Mouse (Mus musculus) olfactory bulb, adult 2 months (tissue): ENCODE results near the gene Crybb1. TPM values are rescaled to one million over a fixed set of nuclear protein-coding genes. Genes with fewer than 3 reads are reported as not detected.

Source experiments
- H3K27ac ChIP-seq: fragments of 200-500 bp; 2 replicates; pipeline ENCODE4 v1.5.1; 2012; ENCODE audit warnings: low read depth, low read length; ENCODE audit not compliant: insufficient read depth
- H3K4me1 ChIP-seq: fragments of 200-500 bp; 2 replicates; pipeline ENCODE4 v1.6.1; 2012; ENCODE audit warnings: low read length; ENCODE audit not compliant: control insufficient read depth, insufficient read depth
- H3K4me3 ChIP-seq: fragments of 200-500 bp; 2 replicates; pipeline ENCODE4 v1.5.1; 2012; ENCODE audit warnings: mild to moderate bottlenecking, low read depth, low read length, moderate library complexity; ENCODE audit not compliant: insufficient read depth
- CTCF ChIP-seq: fragments of 200-500 bp; IDR thresholded peaks from 2 replicates; pipeline ENCODE4 v1.5.1; 2012; ENCODE audit warnings: low read depth, mild to moderate bottlenecking, low read length, moderate library complexity; ENCODE audit not compliant: insufficient read depth
- POLR2A ChIP-seq: fragments of 200-500 bp; IDR thresholded peaks from 2 replicates; pipeline ENCODE4 v1.6.1; 2012; ENCODE audit warnings: mild to moderate bottlenecking, low read depth, low read length, moderate library complexity; ENCODE audit not compliant: insufficient read depth
- WGBS: fragments of 180-500 bp; shearing (Covaris S2); methylation state at CpG from one replicate; pipeline ENCODE4 v1.1.7; 2018; 5-methylcytosine and 5-hydroxymethylcytosine counted together
- polyA plus RNA-seq: library from polyadenylated mRNA; stranded (reverse); fragments of >200 nt; gene quantifications from 2 replicates; pipeline ENCODE4 v1.2.4, GENCODE M21; 2012; ENCODE audit warnings: low replicate concordance; ENCODE audit not compliant: missing spikeins, insufficient read depth, insufficient read length

Gene Crybb1
- polyA plus RNA-seq, 1 experiment = not detected

DNA sequence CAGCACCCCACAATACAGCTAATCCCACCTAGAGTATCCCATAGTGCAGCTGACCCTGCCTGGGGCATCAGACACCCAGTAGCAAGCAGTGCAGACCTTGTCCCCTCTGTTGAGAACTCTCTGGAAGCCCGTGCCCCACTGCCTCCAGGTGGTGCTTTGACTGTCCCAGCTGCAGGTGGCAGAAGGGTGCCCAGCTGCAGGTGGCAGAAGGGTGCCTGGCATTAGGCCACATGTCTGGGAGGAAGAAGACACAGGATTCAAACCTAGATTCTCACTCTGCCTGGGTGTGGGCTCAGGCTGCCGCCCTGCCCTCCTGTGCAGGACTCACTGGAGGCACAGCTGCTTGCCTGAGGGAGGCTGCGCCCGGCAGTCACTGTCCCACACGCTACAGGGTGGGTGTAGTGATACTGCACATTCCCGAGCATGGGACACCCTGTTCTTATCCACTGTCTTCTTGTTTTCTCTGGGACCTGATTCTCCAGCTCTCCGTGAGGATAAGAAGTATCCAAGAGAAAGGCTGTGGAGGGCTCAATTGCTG, 30.0 kb downstream of the Crybb1 start:
- Histone ChIP-seq H3K4me1 (peaks cover 47% of the 10 kb centered on the region), H3K27ac (no peak overlapping the region), H3K4me3 (no peak overlapping the region)
- 88% methylated on average over 7 of the region's 7 CpGs for WGBS
- no peak for TF ChIP-seq POLR2A
- TF ChIP-seq CTCF = no peak

DNA sequence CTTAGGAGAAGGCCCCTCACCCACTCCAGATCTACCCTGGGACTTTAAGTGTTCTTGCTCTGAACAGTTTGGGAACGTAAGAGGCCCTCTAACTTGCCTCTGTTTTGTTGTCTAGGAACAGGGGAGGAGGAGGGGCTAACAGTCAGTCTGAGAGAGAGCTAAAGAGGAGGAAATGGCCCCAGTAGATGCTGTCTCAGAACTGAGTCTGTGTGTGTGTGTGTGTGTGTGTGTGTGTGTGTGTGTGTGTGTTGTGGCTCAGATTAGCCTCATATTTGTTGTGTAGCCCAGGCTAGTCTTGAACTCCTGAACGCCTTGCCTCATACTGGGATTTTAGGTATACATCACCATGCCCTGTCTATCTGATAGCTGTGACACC, 31.0 kb downstream of the Crybb1 start:
- Histone ChIP-seq H3K27ac (no peak overlapping the region), H3K4me1 (peaks cover 44% of the 10 kb centered on the region), H3K4me3 (no peak overlapping the region)
- TF ChIP-seq POLR2A = no peak
- no peak for TF ChIP-seq CTCF
- 76% methylated on average over 2 of the region's 2 CpGs for WGBS

DNA sequence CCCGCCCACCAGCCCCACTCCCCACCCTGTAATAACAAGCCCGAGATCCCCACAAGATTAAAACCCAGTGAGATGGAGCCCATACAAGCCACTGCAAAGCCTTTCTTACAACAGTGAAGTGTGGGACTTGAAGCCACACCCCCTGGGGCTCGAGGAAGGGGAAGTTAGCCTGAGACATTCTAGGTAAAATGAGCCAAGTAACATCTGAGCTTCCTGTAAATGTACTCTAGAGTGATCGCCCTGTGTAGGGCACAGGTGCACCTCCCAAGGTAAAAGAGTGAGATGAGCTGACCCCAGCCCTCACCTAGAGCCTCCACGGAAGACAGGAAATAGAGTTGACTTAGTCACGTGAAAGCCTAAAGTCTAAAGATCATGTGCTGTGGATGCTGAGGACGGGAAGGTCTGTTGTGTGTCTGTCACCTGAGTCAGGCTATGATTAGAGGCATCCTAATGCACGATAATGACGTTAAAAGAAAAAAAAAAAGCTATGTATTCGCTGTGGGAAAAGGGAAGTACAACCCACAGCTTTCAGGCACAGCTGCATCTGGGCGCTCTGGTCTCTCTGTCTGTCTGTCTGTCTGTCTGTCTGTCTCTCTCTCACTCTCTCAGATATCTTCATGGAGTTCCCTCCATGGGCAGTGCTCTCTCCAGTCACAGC, 31.5 kb downstream of the Crybb1 start:
- TF ChIP-seq POLR2A (no peak), CTCF (no peak)
- Histone ChIP-seq H3K27ac (no peak overlapping the region), H3K4me3 (no peak overlapping the region), H3K4me1 (peaks cover 47% of the 10 kb centered on the region)
- 71% methylated on average over 11 of the region's 11 CpGs for WGBS

DNA sequence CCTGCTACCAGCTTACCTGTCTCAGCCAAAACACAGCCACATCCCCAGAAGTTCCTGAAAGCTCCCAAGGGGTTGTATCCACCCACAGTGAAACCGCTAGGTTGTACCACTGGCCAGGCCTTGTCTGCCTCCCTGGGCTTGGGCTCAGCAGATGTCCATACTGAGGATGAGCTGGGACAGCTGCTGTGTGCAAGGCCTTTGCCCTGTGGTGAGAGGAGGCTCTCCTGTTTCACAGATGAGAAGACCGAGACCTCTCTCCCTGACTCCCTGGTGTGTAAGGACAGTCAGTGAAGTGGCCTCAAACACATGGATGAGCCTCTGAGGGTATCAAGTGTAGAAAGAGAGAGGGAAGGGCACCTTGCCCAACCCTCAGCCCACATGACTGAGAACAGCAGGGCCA, 32.0 kb downstream of the Crybb1 start:
- 92% methylated on average over 2 of the region's 2 CpGs for WGBS
- H3K4me1 ChIP-seq = peaks cover 49% of the 10 kb centered on the region
- TF ChIP-seq POLR2A (no peak), CTCF (no peak)
- no peak overlapping the region for H3K27ac ChIP-seq
- H3K4me3 ChIP-seq = no peak overlapping the region

DNA sequence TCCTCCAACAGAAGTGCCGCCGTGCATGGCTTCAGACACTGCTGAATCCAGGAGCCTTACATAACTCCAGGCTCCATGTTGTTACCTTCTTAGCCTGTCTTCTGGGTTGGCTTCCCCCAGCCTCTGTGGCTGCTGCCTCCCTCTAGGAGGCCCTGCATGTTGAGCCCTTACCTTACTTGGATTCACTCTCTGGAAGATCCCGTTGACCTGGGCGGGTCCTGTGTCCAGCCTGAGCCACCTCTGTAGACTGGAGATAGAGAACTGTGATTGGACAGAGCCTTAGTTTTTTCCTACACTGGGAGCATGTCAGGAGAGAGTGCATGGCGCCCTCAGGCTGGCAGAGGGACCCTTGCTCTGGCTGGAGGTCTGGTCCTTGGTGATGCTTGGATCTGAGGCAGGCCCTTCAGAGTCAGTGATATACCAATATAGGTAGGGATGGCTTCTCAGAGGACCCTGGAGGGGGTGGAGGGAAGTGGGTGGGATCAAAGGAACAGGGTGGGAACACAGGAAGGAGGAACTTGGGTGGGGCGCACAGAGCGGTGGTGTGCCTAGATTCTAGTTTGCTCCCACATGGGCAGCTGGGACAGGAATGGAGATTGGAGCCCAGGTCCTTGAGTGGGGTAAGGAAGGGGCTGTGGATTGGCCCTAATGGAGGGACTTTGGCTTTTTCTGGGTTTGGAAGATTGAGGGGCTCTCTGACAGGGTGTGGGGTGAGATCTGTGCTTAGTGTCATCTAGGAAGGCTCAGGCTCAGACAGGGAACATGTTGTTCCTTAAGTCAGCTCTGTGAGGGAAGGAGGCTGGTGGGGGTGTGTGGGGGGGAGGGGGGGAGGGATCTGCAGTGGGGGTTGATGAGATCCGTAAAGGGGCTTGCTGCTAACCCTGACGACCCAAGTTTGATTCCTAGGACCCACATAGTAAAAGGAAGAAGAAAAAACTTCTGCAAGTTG, 32.9 kb downstream of the Crybb1 start:
- WGBS = 87% methylated on average over 9 of the region's 9 CpGs
- Histone ChIP-seq H3K4me3 (no peak overlapping the region), H3K27ac (no peak overlapping the region), H3K4me1 (peaks cover 55% of the 10 kb centered on the region)
- TF ChIP-seq POLR2A (no peak), CTCF (no peak)

DNA sequence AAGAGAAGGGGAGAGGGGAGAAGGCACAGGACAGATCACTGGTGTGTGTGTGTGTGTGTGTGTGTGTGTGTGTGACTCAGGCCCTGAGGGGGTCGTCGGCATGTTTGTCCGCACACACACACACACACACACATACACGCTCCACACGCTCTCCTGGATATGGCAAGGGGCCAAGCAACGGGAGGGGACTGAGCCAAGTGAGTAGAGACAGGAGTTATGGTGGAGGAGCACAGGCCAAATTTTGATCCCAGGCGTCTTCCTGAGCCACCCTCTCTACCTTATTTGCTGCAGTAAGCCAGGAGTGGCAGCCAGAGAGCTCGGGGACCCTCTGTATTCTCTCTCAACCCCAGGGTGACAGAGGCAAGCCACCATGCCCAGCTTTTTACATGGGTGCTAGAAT, 33.6 kb downstream of the Crybb1 start:
- 67% methylated on average over 8 of the region's 8 CpGs for WGBS
- no peak for TF ChIP-seq POLR2A
- TF ChIP-seq CTCF = no peak
- no peak overlapping the region for H3K27ac ChIP-seq
- no peak overlapping the region for H3K4me3 ChIP-seq
- H3K4me1 ChIP-seq = peaks cover 48% of the 10 kb centered on the region

DNA sequence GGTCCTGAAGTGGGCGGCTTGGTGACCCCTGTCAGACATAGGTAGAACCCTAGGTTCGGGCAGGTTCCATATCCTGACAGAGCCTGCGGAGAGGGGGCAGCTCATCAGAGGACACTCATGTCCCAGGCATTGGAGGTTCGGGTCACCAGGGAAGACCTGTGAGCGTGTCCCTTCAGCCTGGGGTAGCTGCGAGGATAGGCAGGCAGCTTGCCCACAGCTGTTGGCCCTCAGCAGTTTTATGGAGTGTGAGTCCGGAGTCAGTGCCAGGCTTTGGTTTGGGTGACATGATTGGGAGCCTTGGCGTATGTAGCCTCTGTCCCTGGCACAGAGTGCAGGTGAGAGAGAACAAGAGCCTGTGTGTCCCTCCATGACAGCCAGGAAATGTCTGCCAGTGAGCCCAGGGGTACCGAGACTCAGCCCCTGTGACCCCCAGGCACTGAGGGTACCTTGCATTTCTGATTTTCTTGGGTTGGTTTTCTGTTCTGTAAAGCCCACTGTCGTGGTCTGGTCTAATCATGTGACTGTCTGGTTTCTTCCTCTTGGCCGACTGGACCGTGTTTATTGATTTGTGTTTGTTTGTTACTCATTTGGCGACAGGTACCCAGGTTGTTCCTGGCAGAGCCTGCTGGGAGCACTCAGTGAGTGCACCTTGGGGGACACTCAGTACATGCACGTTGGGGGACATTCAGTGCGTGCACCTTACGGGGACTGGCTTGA, 34.4 kb downstream of the Crybb1 start:
- no peak overlapping the region for H3K4me3 ChIP-seq
- H3K4me1 ChIP-seq = peaks cover 48% of the 10 kb centered on the region
- TF ChIP-seq POLR2A (no peak), CTCF (no peak)
- no peak overlapping the region for H3K27ac ChIP-seq
- WGBS = 82% methylated on average over 16 of the region's 16 CpGs

DNA sequence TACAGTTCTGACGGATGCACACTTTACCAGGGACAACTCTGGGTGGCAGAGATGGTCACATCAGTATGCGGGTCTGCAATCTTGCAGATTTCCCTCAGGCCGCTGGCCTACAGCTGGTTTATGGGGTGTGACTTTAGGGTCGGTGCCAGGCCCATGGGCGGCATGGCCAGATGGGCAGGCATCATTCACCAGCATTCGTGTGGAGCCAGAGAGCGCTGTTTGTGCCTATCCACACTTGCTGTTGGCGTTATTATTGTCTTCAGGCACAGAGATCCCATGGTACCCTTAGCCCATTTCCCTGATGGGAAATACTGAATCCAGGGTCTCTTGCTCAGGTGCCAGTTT, 34.9 kb downstream of the Crybb1 start:
- Histone ChIP-seq H3K27ac (no peak overlapping the region), H3K4me1 (peaks cover 50% of the 10 kb centered on the region), H3K4me3 (no peak overlapping the region)
- 84% methylated on average over 8 of the region's 8 CpGs for WGBS
- no peak for TF ChIP-seq CTCF
- TF ChIP-seq POLR2A = no peak
